Mouse (Mus musculus) limb, embryonic 11.5 days (tissue): ENCODE results near the gene Ankle1. TPM values are rescaled to one million over a fixed set of nuclear protein-coding genes. Genes with fewer than 3 reads are reported as not detected.

Experiments used
- ATAC-seq: fragments of 200-750 bp; cut with Nextera tagmentation; 2 replicates; pipeline ENCODE4 v1.8.0; 2017; ENCODE audit warnings: low read depth; ENCODE audit not compliant: insufficient number of reproducible peaks, low FRiP score, low TSS enrichment
- DNase-seq: peaks from one replicate; pipeline ENCODE4 v3.0.0-alpha.2; 2015; ENCODE audit warnings: low spot score
- H3K27ac ChIP-seq: fragments of 300-500 bp; sonication (generic); replicated peaks from 2 replicates; pipeline ENCODE4 v1.5.1; 2014; ENCODE audit warnings: low read depth, mild to moderate bottlenecking, low read length
- H3K27me3 ChIP-seq: fragments of 300-500 bp; sonication (generic); 2 replicates; pipeline ENCODE4 v1.6.1; 2014; ENCODE audit warnings: mild to moderate bottlenecking, low read length, mixed read lengths; ENCODE audit not compliant: control insufficient read depth, insufficient read depth
- H3K36me3 ChIP-seq: fragments of 300-500 bp; sonication (generic); 2 replicates; pipeline ENCODE4 v1.6.1; 2014; ENCODE audit warnings: mild to moderate bottlenecking, low read length, moderate library complexity, mixed read lengths; ENCODE audit not compliant: control insufficient read depth, insufficient read depth
- H3K4me1 ChIP-seq: fragments of 300-500 bp; sonication (generic); 2 replicates; pipeline ENCODE4 v1.6.1; 2014; ENCODE audit warnings: low read length, mixed read lengths; ENCODE audit not compliant: control insufficient read depth, insufficient read depth
- H3K4me2 ChIP-seq: fragments of 300-500 bp; sonication (generic); 2 replicates; pipeline ENCODE4 v1.6.1; 2014; ENCODE audit warnings: low read depth, mild to moderate bottlenecking, moderate library complexity; ENCODE audit not compliant: severe bottlenecking
- H3K4me3 ChIP-seq: fragments of 300-500 bp; sonication (generic); 2 replicates; pipeline ENCODE4 v1.5.1; 2014; ENCODE audit warnings: low read depth, low read length
- H3K9ac ChIP-seq: fragments of 300-500 bp; sonication (generic); 2 replicates; pipeline ENCODE4 v1.6.1; 2014; ENCODE audit warnings: mild to moderate bottlenecking, low read length
- H3K9me3 ChIP-seq: fragments of 300-500 bp; sonication (generic); 2 replicates; pipeline ENCODE4 v1.6.1; 2016; ENCODE audit warnings: low read length; ENCODE audit not compliant: control insufficient read depth
- WGBS: fragments of 180-500 bp; shearing (Covaris S2); extraction: QIAGEN DNeasy Blood & Tissue Kit; methylation state at CpG from one replicate; pipeline ENCODE4 v1.1.7; 2014; 5-methylcytosine and 5-hydroxymethylcytosine counted together
- polyA plus RNA-seq: library from polyadenylated mRNA; unstranded; fragments of >200 nt; fragmentation: Nextera tagmentation; extraction: Ambion mirVana; gene quantifications from 2 replicates; pipeline ENCODE4 v1.2.1, GENCODE M21; 2014

Ankle1 gene
- polyA plus RNA-seq, result 21.5 and 23.9 TPM in 2 replicates

GRCm38 (mm10) chr8:71405401-71406098 lies at the start of gene Ankle1:
Gene Ankle1, plus strand, starts transcription at chr8:71406010.
- peaks cover 4% of the 10 kb centered on the region; the same call in 1 of the 2 replicates for H3K4me1 ChIP-seq
- H3K9me3 ChIP-seq, result no peaks in the 10 kb centered on the region
- peak within 1 kb of the TSS; percentile 81 for H3K4me3 ChIP-seq
- H3K36me3 ChIP-seq, result peaks cover 10% of the 10 kb centered on the region; the same call in 1 of the 2 replicates
- WGBS, result 18% methylated on average over 33 of the region's 33 CpGs
- H3K4me2 ChIP-seq, result peak within 1 kb of the TSS; percentile 93
- ATAC-seq (peak; percentile 87), DNase-seq (peak; percentile 99)
- peak within 1 kb of the TSS; percentile 69 for H3K9ac ChIP-seq
- H3K27me3 ChIP-seq, result no peaks in the 10 kb centered on the region
- H3K27ac ChIP-seq, result peak within 1 kb of the TSS; percentile 44

DNA sequence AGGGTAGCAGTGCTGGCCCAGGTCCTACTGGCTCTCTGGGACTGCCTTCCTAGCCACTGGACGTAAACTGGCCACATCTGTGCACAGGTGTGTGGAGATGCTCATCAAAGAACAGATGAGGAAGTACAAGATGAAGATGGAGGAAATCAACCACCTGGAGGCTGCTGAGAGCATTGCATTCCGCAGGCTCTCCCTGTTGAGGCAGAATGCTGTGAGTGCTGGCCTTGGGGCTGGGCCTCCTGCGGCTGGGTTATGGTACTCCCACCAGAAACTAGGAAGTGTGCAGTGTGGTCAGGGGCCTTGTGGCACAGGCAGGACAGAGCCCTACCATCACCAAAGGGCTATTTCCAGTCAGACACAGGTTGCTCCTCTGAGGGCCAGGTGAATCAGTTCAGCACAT lies 47.8 kb upstream of the Ankle1 start:
- H3K4me2 ChIP-seq, result no peak overlapping the region
- no peaks in the 10 kb centered on the region for H3K27me3 ChIP-seq
- ATAC-seq (no peak), DNase-seq (no peak)
- H3K9me3 ChIP-seq, result no peaks in the 10 kb centered on the region
- H3K4me1 ChIP-seq, result no peaks in the 10 kb centered on the region
- H3K4me3 ChIP-seq, result no peak overlapping the region
- H3K27ac ChIP-seq, result no peak overlapping the region
- H3K36me3 ChIP-seq, result peaks cover 17% of the 10 kb centered on the region
- H3K9ac ChIP-seq, result no peak overlapping the region
- 83% methylated on average over 3 of the region's 3 CpGs for whole genome bisulfite sequencing

DNA sequence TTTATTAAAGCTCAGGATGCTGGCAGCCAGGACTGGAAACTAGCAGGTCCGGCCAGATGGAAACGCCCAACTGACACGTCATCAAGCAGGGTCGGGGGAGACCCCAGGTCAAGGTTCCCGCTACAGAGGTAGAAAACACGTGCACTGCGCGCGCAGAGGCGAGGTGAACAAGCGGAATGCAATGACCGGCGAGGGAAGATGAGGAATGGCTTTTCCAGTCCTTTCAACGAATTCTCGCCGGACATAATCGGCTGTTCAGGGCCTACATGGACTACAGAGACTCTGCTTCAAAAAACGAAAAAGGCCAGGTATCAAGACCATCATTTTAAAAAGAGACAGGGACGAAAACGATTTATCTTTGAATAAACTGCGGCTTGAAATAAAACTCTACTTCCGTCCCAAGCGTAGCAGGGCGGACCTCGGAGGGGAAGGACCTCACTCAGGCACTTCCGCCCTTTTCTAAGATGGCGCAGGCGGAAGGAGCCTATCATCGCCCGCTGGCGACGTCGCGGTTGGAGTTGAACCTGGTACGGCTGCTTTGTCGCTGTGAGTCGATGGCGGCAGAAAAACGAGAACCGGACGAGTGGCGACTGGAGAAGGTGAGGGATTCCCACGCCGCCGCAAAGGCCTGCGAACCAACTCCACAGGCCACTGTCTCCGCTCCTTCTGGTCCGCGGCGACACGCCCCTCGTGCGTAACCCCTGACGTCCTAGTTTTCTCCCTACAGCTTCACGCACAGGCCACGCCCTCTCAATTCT lies 38.9 kb upstream of the Ankle1 start, which contains the start of gene Use1:
Gene Use1, plus strand, starts transcription at position 78 of the 758 bp plus-strand sequence.
- H3K4me3 ChIP-seq, result peak within 1 kb of the TSS; percentile 48
- peak within 1 kb of the TSS; percentile 62 for H3K9ac ChIP-seq
- DNase-seq, result peak; percentile 94
- peaks cover 2% of the 10 kb centered on the region; the same call in 1 of the 2 replicates for H3K36me3 ChIP-seq
- WGBS, result under 1% methylated on average over 56 of the region's 56 CpGs
- no peaks in the 10 kb centered on the region for H3K9me3 ChIP-seq
- peak; percentile 77 for ATAC-seq
- peaks cover 3% of the 10 kb centered on the region; the same call in 1 of the 2 replicates for H3K4me1 ChIP-seq
- H3K4me2 ChIP-seq, result peak within 1 kb of the TSS; percentile 76
- peak within 1 kb of the TSS; percentile 63 for H3K27ac ChIP-seq
- H3K27me3 ChIP-seq, result no peaks in the 10 kb centered on the region

DNA sequence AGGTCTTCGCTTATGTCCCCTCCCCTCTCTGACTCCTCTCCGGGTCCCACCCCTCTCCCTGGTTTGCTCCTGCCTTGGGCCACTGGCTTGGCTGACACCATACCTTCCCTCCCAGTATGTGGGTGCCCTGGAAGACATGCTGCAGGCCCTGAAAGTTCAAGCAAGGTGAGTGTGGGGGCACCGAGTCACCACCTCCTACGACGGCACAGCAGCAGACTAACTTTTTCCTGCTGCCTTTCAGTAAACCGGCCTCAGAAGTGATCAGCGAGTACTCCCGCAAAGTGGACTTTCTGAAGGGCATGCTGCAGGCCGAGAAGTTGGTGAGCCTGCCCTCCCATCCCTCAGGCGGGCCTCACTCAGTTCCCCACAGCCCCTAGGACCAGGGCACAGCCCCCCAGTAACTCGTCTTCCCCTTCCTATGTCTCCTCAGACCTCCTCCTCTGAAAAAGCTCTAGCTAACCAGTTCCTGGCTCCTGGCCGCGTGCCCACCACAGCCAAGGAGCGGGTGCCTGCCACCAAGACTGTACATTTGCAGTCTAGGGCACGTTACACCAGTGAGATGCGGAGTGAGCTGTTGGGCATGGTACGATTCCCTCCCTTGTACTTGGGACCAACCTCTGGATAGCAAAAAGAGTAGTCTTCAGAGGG lies 38.2 kb upstream of the Ankle1 start:
- Histone ChIP-seq H3K9me3 (no peaks in the 10 kb centered on the region), H3K4me3 (peak overlapping the region; percentile 48), H3K4me1 (peaks cover 3% of the 10 kb centered on the region; the same call in 1 of the 2 replicates), H3K27ac (no peak overlapping the region; the same call in 1 of the 2 replicates), H3K36me3 (peaks cover 2% of the 10 kb centered on the region; the same call in 1 of the 2 replicates), H3K9ac (peak overlapping the region; percentile 62), H3K27me3 (no peaks in the 10 kb centered on the region), H3K4me2 (peak overlapping the region; percentile 76)
- ATAC-seq (no peak), DNase-seq (no peak)
- 54% methylated on average over 17 of the region's 17 CpGs for WGBS

DNA sequence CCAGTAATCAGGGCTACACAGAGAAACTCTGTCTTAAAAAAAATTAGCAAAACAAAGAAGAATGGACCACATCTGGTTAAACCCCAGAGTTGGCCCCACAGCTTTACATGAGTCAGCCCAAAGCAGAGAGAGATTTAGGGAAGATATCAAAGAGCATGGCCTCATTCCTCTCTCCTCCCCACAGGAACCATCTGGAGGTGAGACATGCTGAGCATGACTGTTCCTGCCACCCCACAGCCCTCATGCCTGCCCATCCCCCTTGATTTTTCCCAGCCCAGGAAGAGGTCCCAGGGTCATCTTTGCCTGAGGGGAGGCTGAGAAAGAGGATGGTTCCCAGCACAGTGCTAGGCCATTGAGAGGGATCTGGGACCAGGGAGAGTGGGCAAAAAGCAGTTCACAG lies 37.4 kb upstream of the Ankle1 start:
- ATAC-seq (no peak), DNase-seq (no peak)
- Histone ChIP-seq H3K9ac (no peak overlapping the region), H3K4me1 (peaks cover 3% of the 10 kb centered on the region; the same call in 1 of the 2 replicates), H3K9me3 (no peaks in the 10 kb centered on the region), H3K36me3 (peaks cover 2% of the 10 kb centered on the region; the same call in 1 of the 2 replicates), H3K4me3 (no peak overlapping the region), H3K4me2 (no peak overlapping the region; the same call in 1 of the 2 replicates), H3K27ac (no peak overlapping the region), H3K27me3 (no peaks in the 10 kb centered on the region)

DNA sequence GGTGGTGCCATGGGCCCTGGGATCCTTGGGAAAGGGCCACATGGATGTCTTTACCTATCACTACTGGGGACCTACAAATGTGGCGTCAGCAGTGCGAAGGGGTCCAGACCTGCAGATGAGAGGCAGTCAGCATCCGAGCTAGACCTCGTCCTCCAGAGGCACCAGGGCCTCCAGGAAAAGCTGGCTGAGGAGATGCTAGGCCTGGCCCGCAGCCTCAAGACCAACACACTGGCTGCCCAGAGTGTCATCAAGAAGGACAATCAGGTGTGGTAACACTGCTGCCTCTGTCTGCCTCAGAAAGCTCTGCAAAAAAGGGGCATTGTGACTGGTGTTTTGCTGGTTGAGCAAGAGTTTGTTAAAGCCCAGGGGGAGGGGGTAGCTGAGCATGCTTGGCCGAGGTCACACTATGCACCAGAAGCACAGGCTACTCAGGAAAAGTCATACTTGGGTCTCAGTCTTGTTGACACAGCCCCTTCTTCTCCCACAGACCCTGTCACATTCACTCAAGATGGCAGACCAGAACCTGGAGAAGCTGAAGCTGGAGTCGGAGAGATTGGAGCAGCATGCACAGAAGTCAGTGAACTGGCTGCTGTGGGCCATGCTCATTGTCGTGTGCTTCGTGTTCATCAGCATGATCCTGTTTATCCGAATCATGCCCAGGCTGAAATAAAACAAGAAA lies 36.6 kb upstream of the Ankle1 start:
- no peak overlapping the region for H3K9ac ChIP-seq
- peaks cover 3% of the 10 kb centered on the region; the same call in 1 of the 2 replicates for H3K4me1 ChIP-seq
- H3K4me2 ChIP-seq, result no peak overlapping the region
- ATAC-seq (no peak), DNase-seq (no peak)
- H3K27ac ChIP-seq, result no peak overlapping the region
- WGBS, result 95% methylated on average over 10 of the region's 10 CpGs
- no peak overlapping the region for H3K4me3 ChIP-seq
- no peaks in the 10 kb centered on the region for H3K9me3 ChIP-seq
- H3K27me3 ChIP-seq, result no peaks in the 10 kb centered on the region
- peaks cover 2% of the 10 kb centered on the region; the same call in 1 of the 2 replicates for H3K36me3 ChIP-seq

DNA sequence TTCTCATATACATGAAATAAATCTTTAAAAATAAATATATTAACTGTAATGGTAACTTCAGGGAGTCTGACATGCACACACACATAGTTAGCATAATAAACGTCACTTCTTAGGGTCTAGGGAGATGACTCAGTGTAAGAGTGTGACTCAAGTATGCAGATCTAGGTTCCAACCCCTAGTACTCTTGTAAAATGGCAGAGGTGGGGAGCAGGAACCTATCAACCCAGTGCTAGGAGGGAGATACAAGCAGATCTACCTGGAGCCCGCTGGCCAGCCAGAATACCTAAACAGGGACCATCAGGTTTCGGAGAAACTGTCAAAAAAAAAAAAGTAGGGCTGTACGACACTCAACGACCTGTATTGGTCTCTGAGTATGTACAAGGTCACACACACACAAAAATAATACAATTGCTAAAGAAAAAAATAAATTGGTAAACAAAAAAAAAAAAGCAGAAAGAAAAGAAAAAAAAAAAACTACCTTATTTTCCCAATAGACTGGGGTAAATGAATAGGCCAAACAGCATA lies 35.0 kb upstream of the Ankle1 start:
- peaks cover 5% of the 10 kb centered on the region; the same call in 1 of the 2 replicates for H3K36me3 ChIP-seq
- peak overlapping the region; percentile 65 for H3K4me3 ChIP-seq
- no peak overlapping the region for H3K9ac ChIP-seq
- WGBS, result 21% methylated on average over 5 of the region's 5 CpGs
- H3K9me3 ChIP-seq, result no peaks in the 10 kb centered on the region
- no peaks in the 10 kb centered on the region for H3K27me3 ChIP-seq
- peak overlapping the region; percentile 40; the same call in 1 of the 2 replicates for H3K4me2 ChIP-seq
- H3K27ac ChIP-seq, result no peak overlapping the region
- ATAC-seq (no peak), DNase-seq (no peak)
- H3K4me1 ChIP-seq, result peaks cover 8% of the 10 kb centered on the region
